Mouse (Mus musculus): Measurements from ENCODE around the gene St6galnac6.

DNA sequence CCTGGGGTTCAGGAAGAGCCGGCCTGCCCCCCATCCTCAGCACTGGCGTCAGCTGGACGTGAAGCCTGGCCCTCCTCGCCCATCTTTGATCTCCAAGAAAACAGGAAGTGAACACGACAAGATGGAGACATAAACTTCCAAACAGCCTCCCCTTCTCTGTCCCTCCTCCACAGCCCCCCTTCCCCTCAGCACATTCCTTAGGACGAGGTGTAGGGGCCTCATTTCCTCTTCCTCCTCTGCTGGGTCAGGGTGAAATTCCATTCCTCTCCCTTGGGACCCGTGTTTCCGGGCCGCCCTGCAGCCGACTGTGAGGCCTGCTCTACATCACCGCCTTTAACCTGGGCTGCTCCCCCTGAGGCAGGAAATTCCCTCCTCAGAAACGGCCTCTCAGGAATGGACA lies 56.3 kb downstream of the St6galnac6 start:
- no peak for TF ChIP-seq CTCF (IDR thresholded peaks at IDR 0.05; ENCODE audit: low read depth, low read length)
- no peak for TF ChIP-seq POLR2A (IDR thresholded peaks at IDR 0.05; ENCODE audit: borderline replicate concordance, low read depth, low read length)
